In the genomic region with DNA sequence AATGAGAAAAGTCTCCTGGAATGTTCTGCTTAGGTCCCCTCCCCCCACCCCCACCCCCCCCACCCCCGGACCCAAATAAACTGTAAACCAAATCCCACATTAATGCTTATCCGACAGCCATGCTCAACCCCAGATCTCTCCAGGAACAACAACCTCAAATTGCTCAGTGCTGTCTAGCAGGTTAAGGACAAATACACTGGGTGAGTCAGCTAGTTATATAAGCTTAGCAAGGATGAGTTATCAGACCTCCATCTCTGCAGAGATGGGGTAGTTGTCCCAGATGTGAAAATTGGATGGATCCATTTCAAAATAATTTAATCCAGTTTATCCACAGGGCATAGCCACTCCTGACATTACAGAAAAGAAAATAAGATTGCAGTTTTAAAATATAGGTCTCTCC, we compare ENCODE assay signal across 35 mouse cellular contexts.
"Had no signal": no experiment of that assay in that cellular context is flagged by ENCODE, and none has a peak within 500 bp of the region (broad histone marks: within the 10 kb centered on the region; RNA-seq: fewer than 3 reads in every experiment).

No protein-coding gene starts in this region.

- H3K4me3 ChIP-seq: heart, embryonic 10.5 days; heart, embryonic 12.5 days; heart, embryonic 13.5 days; heart, embryonic 15.5 days; hindbrain, embryonic 10.5 days; hindbrain, embryonic 12.5 days; hindbrain, embryonic 13.5 days; hindbrain, embryonic 15.5 days; intestine, embryonic 15.5 days; kidney, embryonic 15.5 days; layer of hippocampus, adult 2 months had no signal

- H3K4me2 ChIP-seq: heart, embryonic 11.5 days; heart, embryonic 12.5 days; heart, embryonic 13.5 days; heart, embryonic 15.5 days; hindbrain, embryonic 12.5 days; hindbrain, embryonic 13.5 days; hindbrain, embryonic 14.5 days; hindbrain, embryonic 15.5 days; intestine, embryonic 15.5 days; kidney, embryonic 15.5 days had no signal

- H3K9ac ChIP-seq: heart, embryonic 12.5 days; heart, embryonic 13.5 days; heart, embryonic 15.5 days; hindbrain, embryonic 12.5 days; hindbrain, embryonic 13.5 days; hindbrain, embryonic 14.5 days; hindbrain, embryonic 15.5 days; intestine, embryonic 15.5 days; kidney, embryonic 15.5 days had no signal

- H3K4me1 ChIP-seq: heart, embryonic 10.5 days; heart, embryonic 12.5 days; heart, embryonic 13.5 days; heart, embryonic 15.5 days; intestine, embryonic 15.5 days; kidney, embryonic 15.5 days had no signal

- DNase-seq: heart, postnatal 10 days; heart, postnatal 14 days; heart, postnatal 36 days; heart, postnatal 4 days; kidney, adult 11 months; kidney, adult 18-20 months; kidney, adult 2 months; kidney, adult 8-10 months; kidney, adult 9 months; kidney, postnatal 10 days; kidney, postnatal 14 days; kidney, postnatal 25 days; kidney, postnatal 36 days; kidney, postnatal 4 days; layer of hippocampus, adult 9-11 months; layer of hippocampus, postnatal 36 days had no signal

- H3K36me3 ChIP-seq: heart, embryonic 10.5 days; heart, embryonic 12.5 days; heart, embryonic 13.5 days; heart, embryonic 15.5 days; hindbrain, embryonic 12.5 days; hindbrain, embryonic 13.5 days; hindbrain, embryonic 15.5 days; intestine, embryonic 15.5 days had no signal

- H3K27ac ChIP-seq: heart, embryonic 10.5 days; heart, embryonic 13.5 days; heart, embryonic 15.5 days; hindbrain, embryonic 10.5 days; hindbrain, embryonic 12.5 days; hindbrain, embryonic 15.5 days; hindbrain, postnatal 0 days; intestine, embryonic 15.5 days; kidney, embryonic 15.5 days; kidney, postnatal 0 days; layer of hippocampus, adult 2 months had no signal

- ATAC-seq: hindbrain, embryonic 16.5 days; hindbrain, postnatal 0 days; inflammation-experienced regulatory T-cells, adult 6 months; intestine, embryonic 15.5 days; intestine, embryonic 16.5 days; intestine, postnatal 0 days had no signal

- H3K27me3 ChIP-seq: heart, embryonic 12.5 days; heart, embryonic 13.5 days; heart, embryonic 15.5 days; hindbrain, embryonic 12.5 days; hindbrain, embryonic 15.5 days; intestine, embryonic 15.5 days; kidney, embryonic 15.5 days had no signal

- H3K9me3 ChIP-seq: heart, embryonic 10.5 days; heart, embryonic 15.5 days; hindbrain, embryonic 12.5 days; hindbrain, embryonic 13.5 days; hindbrain, embryonic 15.5 days; intestine, embryonic 15.5 days; kidney, embryonic 15.5 days had no signal
